Mouse (Mus musculus) stomach, embryonic 16.5 days (tissue): ENCODE measurements at regions not wholly inside any gene's neighbourhood (a gene's known extent, or its start where the extent isn't known, plus 50 kb on each side); places are given as distances from the start of the nearest gene placed in this dataset.

Source experiments
- ATAC-seq: fragments of 200-750 bp; cut with Nextera tagmentation; 2 replicates; pipeline ENCODE4 v1.8.0; 2017; ENCODE audit warnings: moderate number of reproducible peaks, moderate TSS enrichment; ENCODE audit not compliant: insufficient read depth, low FRiP score
- H3K27ac ChIP-seq: fragments of 300-500 bp; sonication (generic); 2 replicates; pipeline ENCODE4 v1.5.1; 2014; ENCODE audit warnings: low read length
- H3K27me3 ChIP-seq: fragments of 300-500 bp; sonication (generic); 2 replicates; pipeline ENCODE4 v1.6.1; 2014; ENCODE audit warnings: low read length, control low read depth, mixed read lengths; ENCODE audit not compliant: control insufficient read depth, insufficient read depth
- H3K36me3 ChIP-seq: fragments of 300-500 bp; sonication (generic); 2 replicates; pipeline ENCODE4 v1.6.1; 2014; ENCODE audit warnings: low read length; ENCODE audit not compliant: control insufficient read depth, insufficient read depth
- H3K4me1 ChIP-seq: fragments of 300-500 bp; sonication (generic); 2 replicates; pipeline ENCODE4 v1.6.1; 2014; ENCODE audit warnings: low read length, control low read depth, mixed read lengths; ENCODE audit not compliant: control insufficient read depth, insufficient read depth
- H3K4me2 ChIP-seq: fragments of 300-500 bp; sonication (generic); 2 replicates; pipeline ENCODE4 v1.6.1; 2014; ENCODE audit warnings: low read depth, low read length, mixed read lengths
- H3K4me3 ChIP-seq: fragments of 300-500 bp; sonication (generic); replicated peaks from 2 replicates; pipeline ENCODE4 v1.5.1; 2014; ENCODE audit warnings: mild to moderate bottlenecking, low read length
- H3K9ac ChIP-seq: fragments of 300-500 bp; sonication (generic); 2 replicates; pipeline ENCODE4 v1.6.1; 2014; ENCODE audit warnings: low read length
- H3K9me3 ChIP-seq: fragments of 300-500 bp; sonication (generic); replicated peaks from 2 replicates; pipeline ENCODE4 v1.6.1; 2016; ENCODE audit warnings: low read length, control low read depth; ENCODE audit not compliant: control insufficient read depth
- WGBS: fragments of 180-500 bp; shearing (Covaris S2); extraction: QIAGEN DNeasy Blood & Tissue Kit; methylation state at CpG from one replicate; pipeline ENCODE4 v1.1.7; 2014; 5-methylcytosine and 5-hydroxymethylcytosine counted together

DNA sequence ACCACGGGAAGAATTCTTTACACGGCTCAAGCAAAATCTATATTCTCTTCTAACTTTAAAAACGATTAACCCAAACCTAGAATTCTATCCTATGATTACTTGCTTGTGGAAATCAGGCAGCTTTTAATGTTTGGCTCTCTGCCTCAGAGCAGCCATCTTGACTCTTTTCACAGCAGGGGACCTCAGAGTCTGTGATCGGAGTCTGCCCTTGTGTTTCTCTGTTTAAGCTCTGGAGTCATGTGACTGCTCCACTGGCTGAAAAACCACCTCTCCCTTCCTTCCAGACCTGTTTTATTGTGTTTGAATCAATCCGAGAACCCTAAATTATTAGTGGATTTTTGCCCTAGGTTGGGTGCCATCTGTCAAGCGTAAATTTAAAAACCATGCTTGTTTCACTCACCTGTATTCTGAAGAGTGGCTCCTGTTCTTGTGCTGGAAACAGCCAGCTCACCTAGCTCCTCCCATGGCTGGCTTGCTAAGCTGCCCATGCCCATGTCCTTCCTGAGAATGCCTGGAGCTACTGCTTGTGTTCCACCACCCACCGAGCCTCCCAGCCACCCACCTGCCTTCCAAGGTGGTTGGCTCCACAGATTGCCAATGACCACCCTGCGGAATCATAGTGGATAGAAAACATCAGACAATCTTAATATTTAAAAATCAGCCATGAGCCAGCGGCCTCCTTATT is 62.6 kb downstream of the Perp start:
- ATAC-seq: no peak
- no peak overlapping the region for H3K4me3 ChIP-seq
- WGBS: 88% methylated on average over 9 of the region's 9 CpGs

GRCm38 (mm10) chr10:18909307-18909706 is 64.5 kb downstream of the Perp start:
- H3K4me2 ChIP-seq: no peak overlapping the region
- WGBS: 82% methylated on average over 3 of the region's 3 CpGs
- no peaks in the 10 kb centered on the region for H3K27me3 ChIP-seq
- H3K4me1 ChIP-seq: peaks cover 3% of the 10 kb centered on the region; the same call in 1 of the 2 replicates
- no peak overlapping the region for H3K27ac ChIP-seq
- no peak for ATAC-seq
- no peaks in the 10 kb centered on the region for H3K9me3 ChIP-seq
- no peak overlapping the region for H3K9ac ChIP-seq
- no peak overlapping the region for H3K4me3 ChIP-seq
- no peaks in the 10 kb centered on the region for H3K36me3 ChIP-seq

More for the DNA sequence above, 62.6 kb downstream of the Perp start:
- no peaks in the 10 kb centered on the region for H3K27me3 ChIP-seq
- no peak overlapping the region for H3K27ac ChIP-seq
- H3K9me3 ChIP-seq: no peaks in the 10 kb centered on the region
- H3K9ac ChIP-seq: no peak overlapping the region
- H3K4me2 ChIP-seq: no peak overlapping the region
- H3K4me1 ChIP-seq: no peaks in the 10 kb centered on the region
- H3K36me3 ChIP-seq: no peaks in the 10 kb centered on the region

DNA sequence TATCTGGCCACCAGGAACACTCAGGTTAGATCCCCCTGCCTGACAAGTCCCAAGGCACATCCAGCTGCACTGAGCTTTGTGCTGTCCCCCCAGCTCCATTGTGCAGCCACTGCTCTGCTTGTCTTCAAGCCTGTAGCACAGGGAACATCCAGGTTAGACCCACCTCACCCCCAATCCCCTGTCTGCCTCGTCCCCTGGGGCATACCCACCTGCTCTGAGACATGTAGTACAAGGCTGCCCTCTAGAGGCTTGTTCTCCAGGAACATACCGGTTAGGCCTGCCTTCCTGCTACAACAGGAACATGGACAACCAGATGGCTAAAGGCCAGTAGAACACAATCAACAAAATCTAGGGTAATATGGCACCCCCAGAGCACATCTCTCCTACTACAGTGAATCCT is 66.1 kb downstream of the Perp start:
- no peaks in the 10 kb centered on the region for H3K36me3 ChIP-seq
- H3K4me2 ChIP-seq: no peak overlapping the region
- no peak overlapping the region for H3K27ac ChIP-seq
- ATAC-seq: no peak
- no peak overlapping the region for H3K4me3 ChIP-seq
- H3K4me1 ChIP-seq: peaks cover 3% of the 10 kb centered on the region; the same call in 1 of the 2 replicates
- WGBS: 7% methylated on average over 2 of the region's 2 CpGs
- no peaks in the 10 kb centered on the region for H3K27me3 ChIP-seq
- H3K9me3 ChIP-seq: no peaks in the 10 kb centered on the region
- H3K9ac ChIP-seq: no peak overlapping the region

GRCm38 (mm10) chr10:18917120-18917616 is 72.3 kb downstream of the Perp start:
- Histone ChIP-seq H3K4me2 (no peak overlapping the region), H3K36me3 (no peaks in the 10 kb centered on the region), H3K27me3 (no peaks in the 10 kb centered on the region), H3K9me3 (no peaks in the 10 kb centered on the region), H3K27ac (no peak overlapping the region), H3K9ac (no peak overlapping the region), H3K4me1 (peaks cover 3% of the 10 kb centered on the region; the same call in 1 of the 2 replicates), H3K4me3 (no peak overlapping the region)
- no peak for ATAC-seq
- 40% methylated on average over 6 of the region's 6 CpGs for WGBS

DNA sequence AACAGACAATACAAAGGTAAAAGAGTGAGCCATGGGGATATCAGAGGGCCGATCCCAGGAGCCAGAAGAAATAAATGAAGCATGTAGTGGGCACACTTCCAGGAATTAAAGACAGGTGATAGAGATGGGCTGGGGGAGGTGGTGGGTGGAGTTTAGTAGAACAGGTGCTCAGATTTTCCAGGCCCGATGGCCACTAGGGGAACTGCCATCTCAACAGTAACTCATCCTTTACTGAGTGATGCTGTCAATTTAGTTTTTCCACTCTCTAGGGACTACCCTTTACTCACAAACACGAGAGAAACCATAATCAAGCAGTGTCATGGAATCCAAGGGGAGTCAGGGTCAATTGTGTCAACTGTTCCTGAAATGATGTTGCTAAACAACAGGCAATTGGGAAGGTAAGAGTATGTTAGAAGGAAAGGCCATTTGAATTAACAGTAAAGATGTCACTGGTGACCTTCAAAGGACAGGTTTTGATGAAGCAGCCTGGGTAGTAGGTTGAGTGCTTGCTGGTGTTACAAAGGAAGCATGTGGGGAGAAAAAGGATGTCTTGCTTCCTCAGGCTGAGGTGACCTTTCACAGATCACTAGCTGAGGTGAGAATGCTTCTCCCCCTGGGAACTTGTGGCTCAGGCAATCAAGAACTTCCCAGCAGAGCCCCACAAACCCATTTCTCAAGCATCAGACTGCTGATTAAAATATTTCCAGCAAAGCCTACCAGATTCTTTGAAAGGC is 78.4 kb downstream of the Perp start:
- no peak overlapping the region for H3K4me3 ChIP-seq
- WGBS: 64% methylated on average over 3 of the region's 3 CpGs
- H3K27me3 ChIP-seq: no peaks in the 10 kb centered on the region
- H3K36me3 ChIP-seq: no peaks in the 10 kb centered on the region
- no peaks in the 10 kb centered on the region for H3K4me1 ChIP-seq
- no peak overlapping the region for H3K27ac ChIP-seq
- H3K9ac ChIP-seq: no peak overlapping the region
- no peaks in the 10 kb centered on the region for H3K9me3 ChIP-seq
- no peak overlapping the region for H3K4me2 ChIP-seq
- ATAC-seq: no peak

DNA sequence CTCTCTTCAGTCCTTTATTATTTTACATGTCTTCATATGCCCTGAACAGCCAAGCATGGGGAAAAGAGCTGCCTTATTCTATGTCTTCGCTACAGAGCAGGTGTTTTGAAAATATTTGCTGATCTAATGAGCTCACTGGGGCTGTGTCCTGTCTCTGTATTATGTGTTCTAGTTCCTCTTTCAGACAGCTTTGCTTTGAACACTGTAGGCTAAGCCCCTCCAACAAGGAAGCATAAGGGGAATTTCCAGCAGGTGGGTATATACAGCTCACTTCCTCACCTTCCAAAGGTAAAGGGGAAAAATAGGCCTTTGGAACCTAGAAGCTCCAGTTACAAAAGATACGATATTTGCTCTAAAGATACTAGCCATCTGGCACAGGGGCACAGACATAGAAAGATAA is 83.0 kb downstream of the Perp start:
- no peaks in the 10 kb centered on the region for H3K9me3 ChIP-seq
- no peak overlapping the region for H3K27ac ChIP-seq
- no peaks in the 10 kb centered on the region for H3K36me3 ChIP-seq
- H3K27me3 ChIP-seq: no peaks in the 10 kb centered on the region
- no peak overlapping the region for H3K4me2 ChIP-seq
- H3K4me3 ChIP-seq: no peak overlapping the region
- H3K4me1 ChIP-seq: no peaks in the 10 kb centered on the region; the same call in 1 of the 2 replicates
- 75% methylated on average over 2 of the region's 2 CpGs for WGBS
- ATAC-seq: no peak
- H3K9ac ChIP-seq: no peak overlapping the region

DNA sequence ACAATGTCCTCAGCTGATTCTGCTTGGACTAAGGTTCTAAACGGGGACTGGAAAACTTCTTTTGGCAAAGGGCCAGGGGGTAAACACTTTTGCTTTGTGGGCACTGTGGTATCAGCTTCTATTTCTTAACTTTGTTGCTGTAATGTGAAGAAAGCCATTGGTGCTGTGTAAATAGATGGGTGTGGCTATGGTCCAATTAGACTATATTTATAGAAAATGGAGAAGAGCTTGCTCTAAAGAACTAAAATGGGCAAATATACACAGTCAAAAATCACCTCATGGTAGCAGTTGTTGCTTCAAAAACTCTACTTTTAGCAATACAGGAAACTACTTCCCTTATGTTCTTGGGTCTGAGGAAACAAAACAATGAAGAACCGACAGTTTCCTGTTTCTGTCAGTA is 84.1 kb downstream of the Tnfaip3 start:
- no peaks in the 10 kb centered on the region for H3K36me3 ChIP-seq
- H3K4me3 ChIP-seq: no peak overlapping the region
- H3K4me1 ChIP-seq: no peaks in the 10 kb centered on the region; the same call in 1 of the 2 replicates
- no peak overlapping the region for H3K4me2 ChIP-seq
- WGBS: 29% methylated on average over 2 of the region's 2 CpGs
- ATAC-seq: peak; percentile 29; the same call in 1 of the 2 replicates
- no peaks in the 10 kb centered on the region for H3K9me3 ChIP-seq
- no peak overlapping the region for H3K9ac ChIP-seq
- H3K27me3 ChIP-seq: no peaks in the 10 kb centered on the region
- peak overlapping the region; percentile 42; the same call in 1 of the 2 replicates for H3K27ac ChIP-seq

GRCm38 (mm10) chr10:18941447-18941846 is 74.0 kb downstream of the Tnfaip3 start:
- Histone ChIP-seq H3K4me3 (no peak overlapping the region), H3K36me3 (no peaks in the 10 kb centered on the region), H3K9me3 (no peaks in the 10 kb centered on the region), H3K9ac (no peak overlapping the region), H3K27ac (no peak overlapping the region), H3K27me3 (no peaks in the 10 kb centered on the region), H3K4me1 (no peaks in the 10 kb centered on the region), H3K4me2 (no peak overlapping the region)
- WGBS: 61% methylated on average over 4 of the region's 4 CpGs
- ATAC-seq: no peak

DNA sequence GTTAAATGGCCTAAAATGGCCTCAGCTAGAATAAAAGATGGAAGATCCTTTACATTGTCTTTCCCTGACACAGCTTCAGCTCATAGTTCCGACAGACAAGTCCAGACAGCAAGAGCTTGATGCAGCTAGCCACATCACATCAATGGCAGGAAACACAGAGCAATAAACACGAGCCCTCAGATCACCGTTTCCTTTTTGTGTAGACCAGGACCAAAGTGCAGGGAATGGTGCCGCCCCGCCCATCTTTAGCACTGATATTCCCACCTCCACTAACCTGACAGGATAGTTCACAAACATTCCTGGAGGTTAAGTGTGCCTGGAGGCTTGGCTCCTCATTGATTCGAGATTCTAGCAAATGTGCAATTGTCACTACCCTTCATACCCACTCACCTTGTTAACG is 73.5 kb downstream of the Tnfaip3 start:
- Histone ChIP-seq H3K4me1 (no peaks in the 10 kb centered on the region), H3K36me3 (no peaks in the 10 kb centered on the region), H3K27me3 (no peaks in the 10 kb centered on the region), H3K27ac (no peak overlapping the region), H3K9ac (no peak overlapping the region), H3K4me3 (no peak overlapping the region), H3K4me2 (no peak overlapping the region), H3K9me3 (no peaks in the 10 kb centered on the region)
- WGBS: 58% methylated on average over 7 of the region's 7 CpGs
- ATAC-seq: no peak
